Mouse (Mus musculus) CH12.LX (cell line): Measurements from ENCODE around the gene Hdac4. TPM values are rescaled to one million over a fixed set of nuclear protein-coding genes. Genes with fewer than 3 reads are reported as not detected.

ENCODE experiments used
- DNase-seq: peaks from one replicate; pipeline ENCODE4 v3.0.0-alpha.2; 2013; ENCODE audit errors: extremely low read depth
- H3K27ac ChIP-seq: 2 replicates; pipeline ENCODE4 v1.5.1; 2012; ENCODE audit warnings: low read depth, mild to moderate bottlenecking, control low read depth, moderate library complexity; ENCODE audit not compliant: insufficient read depth
- H3K27me3 ChIP-seq: replicated peaks from 2 replicates; pipeline ENCODE3; 2012; ENCODE audit warnings: inconsistent platforms
- H3K36me3 ChIP-seq, 2 experiments: replicated peaks in 1 of 2; 2 replicates each; pipeline versions ENCODE3 to v1.6.1; 2012; ENCODE audit warnings: inconsistent platforms in 1 of 2, low read length in 1 of 2, mild to moderate bottlenecking in 1 of 2, mixed read lengths in 1 of 2, moderate library complexity in 1 of 2; ENCODE audit not compliant: control insufficient read depth in 1 of 2, insufficient read depth in 1 of 2
- H3K4me1 ChIP-seq, 2 experiments: 2 replicates each; pipeline ENCODE4 v1.6.1; 2012; ENCODE audit warnings: inconsistent platforms in 1 of 2, moderate library complexity in 1 of 2; ENCODE audit not compliant: insufficient read depth in 2 of 2, control insufficient read depth in 1 of 2
- H3K4me2 ChIP-seq: 2 replicates; pipeline ENCODE4 v1.6.1; 2012; ENCODE audit warnings: low read depth, mild to moderate bottlenecking, control low read depth; ENCODE audit not compliant: poor library complexity, insufficient read depth, severe bottlenecking
- H3K4me3 ChIP-seq, 3 experiments: fragments of 150-350 bp in 1 of 3; sonication (generic) in 1 of 3; replicated peaks in 1 of 3; 2 replicates each; pipeline versions ENCODE3 to v1.5.1; 2011 to 2012; ENCODE audit warnings: low read depth in 2 of 3, low read length in 2 of 3, mild to moderate bottlenecking in 2 of 3, moderate library complexity in 2 of 3, control low read depth in 1 of 3, improper control_type of control experiment in 1 of 3, inconsistent platforms in 1 of 3, mixed read lengths in 1 of 3; ENCODE audit not compliant: poor library complexity in 1 of 3
- H3K79me2 ChIP-seq: replicated peaks from 2 replicates; pipeline ENCODE4 v1.6.1; 2012; ENCODE audit warnings: mild to moderate bottlenecking, moderate library complexity; ENCODE audit not compliant: control insufficient read depth, poor library complexity, insufficient read depth, severe bottlenecking; ENCODE audit errors: extremely low read depth
- H3K9ac ChIP-seq: 2 replicates; pipeline ENCODE4 v1.6.1; 2012; ENCODE audit warnings: low read depth, mild to moderate bottlenecking, control low read depth, moderate library complexity; ENCODE audit not compliant: insufficient read depth
- H3K9me3 ChIP-seq: replicated peaks from 2 replicates; pipeline ENCODE3; 2012; ENCODE audit warnings: low read length, inconsistent platforms, mixed read lengths
- CHD1 ChIP-seq: IDR thresholded peaks from 2 replicates; pipeline ENCODE4 v1.6.1; 2012; ENCODE audit warnings: low read depth, low read length, improper control_type of control experiment, inconsistent platforms
- CHD2 ChIP-seq: IDR thresholded peaks from 2 replicates; pipeline ENCODE4 v1.6.1; 2011; ENCODE audit warnings: low read length, improper control_type of control experiment
- E2F4 ChIP-seq: IDR thresholded peaks from 2 replicates; pipeline ENCODE4 v1.6.1; 2011; ENCODE audit warnings: low read depth, low read length, improper control_type of control experiment; ENCODE audit not compliant: insufficient replicate concordance
- ELF1 ChIP-seq: IDR thresholded peaks from 2 replicates; pipeline ENCODE4 v1.6.1; 2014; ENCODE audit warnings: low read depth, mild to moderate bottlenecking, inconsistent platforms, low read length, improper control_type of control experiment
- EP300 ChIP-seq: IDR thresholded peaks from 2 replicates; pipeline ENCODE4 v1.6.1; 2011; ENCODE audit warnings: low read length, improper control_type of control experiment
- ETS1 ChIP-seq: conservative IDR thresholded peaks from 2 replicates; pipeline ENCODE4 v1.6.1; 2012; ENCODE audit warnings: low read depth, mild to moderate bottlenecking, inconsistent platforms, low read length, improper control_type of control experiment, moderate library complexity
- GABPA ChIP-seq: IDR thresholded peaks from 2 replicates; pipeline ENCODE4 v1.6.1; 2012; ENCODE audit warnings: low read depth, low read length, improper control_type of control experiment, inconsistent platforms; ENCODE audit not compliant: insufficient replicate concordance
- HCFC1 ChIP-seq: IDR thresholded peaks from 2 replicates; pipeline ENCODE4 v1.6.1; 2012; ENCODE audit warnings: low read depth, mild to moderate bottlenecking, inconsistent platforms, low read length, improper control_type of control experiment
- JUN ChIP-seq: IDR thresholded peaks from 2 replicates; pipeline ENCODE4 v1.6.1; 2011; ENCODE audit warnings: low read depth, mild to moderate bottlenecking, low read length, improper control_type of control experiment, moderate library complexity; ENCODE audit not compliant: insufficient read depth
- JUND ChIP-seq: conservative IDR thresholded peaks from 2 replicates; pipeline ENCODE4 v1.6.1; 2011; ENCODE audit warnings: low read depth, low read length, improper control_type of control experiment
- KAT2A ChIP-seq: IDR thresholded peaks from 2 replicates; pipeline ENCODE4 v1.6.1; 2012; ENCODE audit warnings: low read length, improper control_type of control experiment, inconsistent platforms; ENCODE audit not compliant: insufficient replicate concordance
- MAFK ChIP-seq: IDR thresholded peaks from 2 replicates; pipeline ENCODE4 v1.6.1; 2011; ENCODE audit warnings: low read length, improper control_type of control experiment; ENCODE audit not compliant: insufficient replicate concordance
- MAX ChIP-seq: IDR thresholded peaks from 2 replicates; pipeline ENCODE4 v1.6.1; 2011; ENCODE audit warnings: low read length, improper control_type of control experiment
- MAZ ChIP-seq: IDR thresholded peaks from 2 replicates; pipeline ENCODE4 v1.6.1; 2012; ENCODE audit warnings: low read depth, mild to moderate bottlenecking, inconsistent platforms, low read length, improper control_type of control experiment, moderate library complexity
- MEF2A ChIP-seq: IDR thresholded peaks from 2 replicates; pipeline ENCODE4 v1.6.1; 2014; ENCODE audit warnings: low read depth, mild to moderate bottlenecking, inconsistent platforms, low read length, improper control_type of control experiment, borderline replicate concordance
- NELFE ChIP-seq: IDR thresholded peaks from 2 replicates; pipeline ENCODE4 v1.6.1; 2011; ENCODE audit warnings: low read depth, low read length, improper control_type of control experiment
- NRF1 ChIP-seq: IDR thresholded peaks from 2 replicates; pipeline ENCODE4 v1.6.1; 2014; ENCODE audit warnings: low read depth, mild to moderate bottlenecking, inconsistent platforms, low read length, improper control_type of control experiment, moderate library complexity
- POLR2A ChIP-seq: IDR thresholded peaks from 2 replicates; pipeline ENCODE4 v1.6.1; 2011; ENCODE audit warnings: low read depth, mild to moderate bottlenecking, improper control_type of control experiment, low read length
- POLR2AphosphoS2 ChIP-seq: IDR thresholded peaks from 2 replicates; pipeline ENCODE4 v1.6.1; 2011; ENCODE audit warnings: low read depth, low read length, improper control_type of control experiment
- RAD21 ChIP-seq: IDR thresholded peaks from 2 replicates; pipeline ENCODE4 v1.6.1; 2011; ENCODE audit warnings: low read depth, mild to moderate bottlenecking, low read length, improper control_type of control experiment, moderate library complexity
- SIN3A ChIP-seq: IDR thresholded peaks from 2 replicates; pipeline ENCODE4 v1.6.1; 2012; ENCODE audit warnings: low read length, improper control_type of control experiment, inconsistent platforms
- SMC3 ChIP-seq: IDR thresholded peaks from 2 replicates; pipeline ENCODE4 v1.6.1; 2011; ENCODE audit warnings: low read depth, low read length, improper control_type of control experiment
- TBP ChIP-seq: conservative IDR thresholded peaks from 2 replicates; pipeline ENCODE4 v1.6.1; 2011; ENCODE audit warnings: low read depth, low read length, improper control_type of control experiment
- TCF12 ChIP-seq: IDR thresholded peaks from 2 replicates; pipeline ENCODE4 v1.6.1; 2014; ENCODE audit warnings: low read depth, mild to moderate bottlenecking, inconsistent platforms, low read length, improper control_type of control experiment
- USF1 ChIP-seq: IDR thresholded peaks from 2 replicates; pipeline ENCODE4 v1.6.1; 2014; ENCODE audit warnings: low read depth, mild to moderate bottlenecking, inconsistent platforms, low read length, improper control_type of control experiment
- ZC3H11A ChIP-seq: IDR thresholded peaks from 2 replicates; pipeline ENCODE4 v1.6.1; 2012; ENCODE audit warnings: low read depth, mild to moderate bottlenecking, inconsistent platforms, low read length, improper control_type of control experiment
- ZKSCAN1 ChIP-seq: IDR thresholded peaks from 2 replicates; pipeline ENCODE4 v1.6.1; 2012; ENCODE audit warnings: low read depth, inconsistent platforms, low read length, improper control_type of control experiment, borderline replicate concordance
- dilution Hi-C: fragments of 300-500 bp; cut with MboI; formaldehyde crosslinking; loops from 2 replicates; pipeline ENCODE4 v1.14.3; 2020; ENCODE audit warnings: low sequenced_read_pairs; ENCODE audit not compliant: extremely low pct_unique_long_range_greater_than_20kb, extremely low pct_ligation_motif_present
- in situ Hi-C: fragments of 300-500 bp; cut with MboI; formaldehyde crosslinking; loops from 3 replicates; pipeline ENCODE4 v1.14.3; 2019; ENCODE audit warnings: low sequenced_read_pairs, low pct_ligation_motif_present, low pct_unique_long_range_greater_than_20kb, mixed read lengths
- polyA plus RNA-seq: library from polyadenylated mRNA; unstranded; fragments of >175 nt; gene quantifications from 2 replicates; pipeline ENCODE4 v1.2.1, GENCODE M21; 2012; ENCODE audit warnings: low read depth; ENCODE audit not compliant: insufficient read length
- total RNA-seq, 2 experiments: library from RNA; depleted of rRNA; stranded (reverse); fragments of 300-350 nt in 1 of 2; fragments of >200 nt in 1 of 2; gene quantifications; 2 replicates each; pipeline ENCODE4 v1.2.3; 2012 to 2014

Gene Hdac4
- total and polyA plus RNA-seq, 3 experiments: 2.4 to 6.3 (median 4.3) TPM

GRCm38 (mm10) chr1:92092286-92092685 is 103.2 kb downstream of the Hdac4 start:
- dilution Hi-C loops (no loop called here), in situ Hi-C loops (no loop called here)
- Histone ChIP-seq H3K4me3 (no peak overlapping the region), H3K27ac (no peak overlapping the region), H3K27me3 (no peaks in the 10 kb centered on the region), H3K79me2 (no peaks in the 10 kb centered on the region), H3K4me2 (no peak overlapping the region), H3K9me3 (no peaks in the 10 kb centered on the region), H3K4me1 (0 out of 4 replicates have a peak, but pooled peaks cover 0 to 2% of the 10 kb centered on the region in 2 experiments), H3K9ac (no peak overlapping the region), H3K36me3 (peaks cover 0 to 8% of the 10 kb centered on the region in 2 experiments)
- TF ChIP-seq ZC3H11A (no peak), POLR2A (no peak), CHD1 (no peak), NELFE (no peak), E2F4 (no peak), SMC3 (no peak), CHD2 (no peak), SIN3A (no peak), GABPA (no peak), KAT2A (no peak), MEF2A (no peak), ZKSCAN1 (no peak), HCFC1 (no peak), JUND (no peak)
- DNase-seq: no peak

- Histone ChIP-seq H3K9me3 (no peaks in the 10 kb centered on the region), H3K27ac (no peak overlapping the region), H3K36me3 (peaks cover 0 to 9% of the 10 kb centered on the region in 2 experiments), H3K4me1 (peaks cover 0 to 27% of the 10 kb centered on the region in 2 experiments; a peak in 3 of 4 replicates), H3K79me2 (no peaks in the 10 kb centered on the region), H3K4me2 (no peak overlapping the region), H3K4me3 (no peak overlapping the region), H3K27me3 (no peaks in the 10 kb centered on the region), H3K9ac (no peak overlapping the region)
- in situ Hi-C loops (no loop called here), dilution Hi-C loops (no loop called here)
- no peak for TF ChIP-seq ELF1
- no peak for TF ChIP-seq EP300
- no peak for TF ChIP-seq MAX
- TF ChIP-seq MAFK: no peak
- no peak for TF ChIP-seq ZC3H11A
- TF ChIP-seq JUN: no peak
- TF ChIP-seq NRF1: no peak
- no peak for TF ChIP-seq GABPA
- TF ChIP-seq MAZ: no peak
- TF ChIP-seq USF1: no peak
- no peak for TF ChIP-seq ETS1
- no peak for TF ChIP-seq RAD21
- TF ChIP-seq KAT2A: no peak
- no peak for TF ChIP-seq CHD2
- no peak for TF ChIP-seq TCF12
- no peak for TF ChIP-seq TBP
- no peak for TF ChIP-seq POLR2AphosphoS2
- DNase-seq: no peak
Observed at GRCm38 (mm10) chr1:92087821-92088220, 107.7 kb downstream of the Hdac4 start.
